Mouse (Mus musculus): ENCODE results near the gene Fryl. TPM values are rescaled to one million over a fixed set of nuclear protein-coding genes. Genes with fewer than 3 reads are reported as not detected.

The Fryl gene
- total RNA-seq (2021), result 10 to 100 TPM; 44.1 to 45.3 TPM
- long read RNA-seq, experiment 1, partial matches to known transcripts, result 2 of 3 reads
- long read RNA-seq, experiment 1, other reads (novel, unspliced or antisense), result 1 of 3 reads
- long read RNA-seq, experiment 2, partial matches to known transcripts, result 1 of 2 reads
- long read RNA-seq, experiment 2, other reads (novel, unspliced or antisense), result 1 of 2 reads

DNA sequence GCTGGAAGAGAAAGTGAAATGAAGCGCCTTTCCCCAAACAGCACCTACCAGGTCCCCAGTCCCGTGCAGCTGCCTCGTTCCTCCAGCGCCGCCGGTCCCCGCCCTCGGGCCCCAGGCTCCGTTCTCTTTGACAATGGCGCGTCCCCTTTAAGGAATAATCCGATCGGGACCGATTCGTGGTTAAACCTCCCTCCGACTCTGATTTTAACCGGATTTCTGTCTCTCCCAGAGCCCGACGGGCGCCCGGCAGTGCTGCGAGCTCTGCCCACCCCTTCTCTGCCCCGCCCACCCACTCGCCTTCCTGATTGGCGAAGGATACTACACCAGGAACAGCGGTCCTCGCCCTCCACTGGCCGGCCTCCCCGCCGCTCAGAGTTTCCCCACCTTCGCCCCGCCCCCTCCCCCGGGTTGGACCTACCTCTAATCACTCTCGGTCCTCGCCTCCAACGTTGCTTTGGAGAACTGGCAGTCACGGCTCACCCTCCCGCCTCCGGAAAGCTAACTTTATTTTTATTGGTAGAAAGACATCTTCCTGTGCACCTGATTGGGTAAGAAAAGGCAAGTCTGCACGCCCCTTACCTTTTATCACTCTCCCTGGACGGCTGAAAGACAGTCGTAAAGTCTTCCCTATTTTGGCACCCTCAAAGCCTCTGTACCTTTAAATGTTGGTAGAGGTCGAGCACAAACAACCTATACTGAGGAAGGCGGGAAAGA is at the start of gene Fryl:
Fryl (minus strand) TSS at position 268 of the 714 bp plus-strand sequence.
- peak; percentile 97 to 99 for DNase-seq

DNA sequence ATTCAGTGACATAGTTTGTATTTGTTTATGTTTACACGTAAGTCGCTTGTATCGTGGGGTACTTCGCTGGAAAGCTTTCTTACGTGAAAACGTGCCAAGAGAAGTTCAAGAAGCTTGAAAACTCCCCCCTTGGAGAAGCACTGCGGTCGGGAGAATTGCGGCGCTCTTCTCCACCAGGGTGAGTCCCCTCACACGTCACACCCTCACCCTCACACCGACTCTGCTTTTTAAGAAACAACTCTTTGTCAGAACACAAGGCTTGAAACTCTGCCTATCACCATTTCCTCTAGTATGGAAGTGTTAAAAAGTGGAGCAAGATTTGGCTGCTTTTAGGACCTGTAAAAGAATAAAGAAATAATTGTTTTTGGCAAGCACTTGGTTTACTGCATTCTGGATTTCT is 48.1 kb upstream of the Fryl start:
- DNase-seq, result no peak

DNA sequence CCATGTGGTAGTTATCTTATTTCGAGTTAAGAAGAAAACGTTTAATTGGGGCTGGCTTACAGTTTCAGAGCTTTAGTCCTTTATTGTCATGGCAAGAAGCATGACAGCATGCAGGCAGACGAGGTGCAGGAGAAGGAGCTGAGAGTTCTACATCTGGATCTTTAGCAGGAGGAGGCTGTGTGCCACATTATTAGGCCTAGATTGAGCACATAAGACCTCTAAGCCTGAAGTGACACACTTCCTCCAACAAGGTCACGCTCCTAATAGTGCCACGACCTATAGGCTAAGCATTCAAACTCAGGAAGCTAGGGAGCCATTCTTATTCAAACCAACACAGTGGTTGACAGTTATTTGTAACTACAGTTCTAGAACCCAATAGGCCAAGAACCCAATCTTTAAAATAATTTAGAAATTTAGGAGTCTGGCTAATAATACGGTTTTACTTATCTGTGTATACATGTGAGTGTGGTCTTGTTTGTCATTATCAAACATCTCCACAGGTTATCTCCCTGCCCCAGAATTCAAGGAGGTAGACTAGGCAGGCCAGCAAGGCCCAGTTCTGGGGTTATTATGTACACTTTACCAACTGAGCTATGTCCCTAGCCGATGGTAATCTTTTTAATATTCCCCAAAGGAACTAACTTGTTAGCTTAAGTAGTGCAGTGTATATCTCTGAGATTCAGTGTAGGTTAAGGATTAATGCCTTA is 45.3 kb upstream of the Fryl start:
- DNase-seq, result no peak

DNA sequence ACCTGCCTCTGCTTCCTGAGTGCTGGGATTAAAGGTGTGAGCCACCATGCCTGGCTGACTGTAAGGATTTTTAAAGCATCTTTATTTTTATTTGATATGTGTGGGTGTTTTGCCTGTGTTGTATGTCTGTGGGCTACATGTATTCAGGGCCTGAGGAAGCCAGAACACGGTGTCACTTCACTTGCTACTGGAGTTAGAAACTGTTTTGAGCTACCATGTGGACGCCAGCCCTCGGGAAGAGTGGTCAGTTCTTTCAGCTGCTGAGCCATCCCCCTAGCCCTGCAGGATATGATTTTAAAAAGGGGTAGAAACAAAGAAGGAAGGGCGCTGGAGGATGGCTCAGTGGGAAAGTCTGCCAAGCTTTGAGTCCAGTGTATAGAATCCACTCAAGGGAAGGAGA is 39.5 kb upstream of the Fryl start:
- DNase-seq, result no peak

DNA sequence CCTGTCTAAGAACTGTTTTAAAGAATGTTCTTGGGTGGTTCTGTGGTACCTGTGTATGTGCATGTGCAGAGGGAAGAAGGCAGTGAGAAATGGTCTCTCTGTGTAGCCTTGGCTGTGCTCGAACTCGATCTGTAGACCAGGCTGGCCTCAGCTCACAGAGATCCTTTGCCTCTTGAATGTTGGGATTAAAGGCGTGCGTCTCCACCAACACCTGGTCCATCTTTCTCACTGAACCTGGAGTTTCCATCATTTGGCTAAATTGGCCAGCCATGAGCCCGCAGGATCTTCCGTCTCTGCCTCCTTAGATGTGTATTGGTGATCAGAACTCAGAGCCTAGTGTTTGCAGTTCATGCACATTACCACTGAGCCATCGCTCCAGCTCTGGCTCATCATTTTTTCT is 38.6 kb upstream of the Fryl start:
- DNase-seq, result no peak

DNA sequence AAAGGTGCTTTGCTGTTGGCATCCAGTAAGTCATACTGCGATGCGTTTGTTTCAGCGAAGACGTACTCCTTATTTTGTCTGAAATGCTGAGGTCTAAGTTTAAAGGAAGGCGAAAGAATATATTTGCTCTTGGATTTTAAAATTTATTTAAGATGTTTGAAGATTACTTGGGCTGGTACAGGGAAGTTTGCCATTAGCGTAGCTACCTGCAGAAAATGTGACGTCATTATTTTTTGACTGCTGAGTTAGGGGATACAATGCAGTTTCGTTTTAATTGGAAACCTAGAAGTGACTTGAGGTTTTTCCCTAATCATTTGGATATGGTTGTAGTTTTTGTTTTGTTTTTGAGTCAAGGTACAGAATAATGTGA is 37.0 kb upstream of the Fryl start:
- no peak for DNase-seq

DNA sequence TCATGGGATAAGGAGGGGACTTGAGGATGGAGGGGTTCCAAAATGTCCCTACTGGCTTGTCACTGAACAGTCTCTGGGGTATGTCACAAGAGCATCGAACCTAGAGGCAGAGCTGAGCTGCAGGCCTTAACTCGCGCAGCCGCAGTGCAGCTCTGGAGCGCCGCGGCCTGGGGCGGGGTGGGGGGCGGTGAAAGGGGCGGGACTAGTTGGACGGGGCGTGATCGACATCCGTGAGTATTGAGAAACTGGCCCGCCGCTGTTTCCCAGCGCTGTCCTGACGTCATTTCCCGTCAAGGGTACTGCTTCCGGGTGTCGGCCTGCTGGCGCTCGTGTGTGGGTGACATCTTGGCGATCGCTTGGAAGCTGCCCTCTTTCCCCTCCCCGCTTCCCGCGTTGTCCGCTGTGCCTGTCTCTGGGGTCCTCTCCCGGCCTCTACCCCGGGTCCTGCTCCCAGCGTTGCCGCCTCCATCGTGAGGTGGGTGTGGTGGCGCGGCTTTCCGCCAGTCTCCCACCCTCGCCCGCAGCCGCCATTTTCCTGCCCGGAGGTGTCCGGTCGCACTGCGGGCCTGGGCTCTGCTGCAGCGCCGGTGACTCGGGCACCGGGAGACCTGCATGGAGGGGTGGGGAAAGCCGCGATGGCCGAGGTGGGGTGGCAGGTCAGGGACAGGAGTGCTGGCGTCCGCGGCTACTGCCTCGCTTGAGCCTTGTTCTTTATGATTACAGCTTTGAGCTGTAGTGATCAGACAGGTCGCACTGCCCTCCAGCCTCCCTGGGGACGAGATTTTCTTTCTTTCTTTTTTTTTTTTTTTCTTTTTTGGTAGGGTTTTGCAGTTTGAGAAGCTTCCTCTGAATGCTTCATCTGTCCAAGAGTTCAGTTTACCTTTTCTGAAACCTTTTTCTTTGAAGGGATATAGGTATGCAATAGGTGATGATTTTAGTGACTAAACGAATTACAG is 36.4 kb upstream of the Fryl start, which contains the start of gene Ociad1:
Ociad1 (plus strand) TSS at position 283 of the 956 bp plus-strand sequence.
- peak; percentile 95 to 96 for DNase-seq

DNA sequence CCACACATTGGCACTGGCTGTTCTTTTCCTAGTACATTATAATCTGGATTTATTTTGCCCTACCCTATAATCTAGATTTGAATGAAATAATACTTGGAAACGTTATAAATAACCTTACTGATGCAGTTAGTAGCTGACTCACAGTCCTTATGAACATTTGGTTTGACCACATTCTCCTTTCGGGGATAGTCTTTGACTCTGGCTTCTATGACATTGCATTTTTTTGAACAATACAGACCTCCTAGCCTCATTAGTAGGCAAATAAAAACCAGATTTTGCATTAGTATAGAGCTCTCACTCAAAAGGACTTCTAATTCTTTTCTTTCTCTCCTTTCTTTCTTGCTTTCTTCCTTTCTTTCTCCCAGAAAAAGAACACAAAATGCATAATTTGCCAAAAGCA is 33.5 kb upstream of the Fryl start:
- no peak for DNase-seq

DNA sequence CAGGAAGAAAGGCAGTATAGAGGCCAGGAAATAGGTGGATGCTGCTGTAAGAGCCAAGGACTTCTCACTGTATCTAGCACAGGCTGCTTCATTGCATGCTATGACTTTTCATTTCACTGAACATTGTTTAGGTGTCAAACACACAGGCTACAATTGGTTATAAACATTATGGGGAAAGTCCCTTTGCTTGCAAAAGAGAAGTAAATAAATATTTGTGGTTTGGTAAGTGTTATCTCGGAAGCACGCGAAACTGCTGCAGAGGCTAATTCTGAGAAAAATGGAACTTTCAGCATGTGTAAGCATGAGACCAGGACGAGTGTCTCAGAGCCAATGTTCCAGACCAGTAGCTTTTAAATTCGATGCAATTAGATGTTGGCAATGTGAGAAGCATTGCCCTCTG is 30.2 kb upstream of the Fryl start:
- no peak for DNase-seq

DNA sequence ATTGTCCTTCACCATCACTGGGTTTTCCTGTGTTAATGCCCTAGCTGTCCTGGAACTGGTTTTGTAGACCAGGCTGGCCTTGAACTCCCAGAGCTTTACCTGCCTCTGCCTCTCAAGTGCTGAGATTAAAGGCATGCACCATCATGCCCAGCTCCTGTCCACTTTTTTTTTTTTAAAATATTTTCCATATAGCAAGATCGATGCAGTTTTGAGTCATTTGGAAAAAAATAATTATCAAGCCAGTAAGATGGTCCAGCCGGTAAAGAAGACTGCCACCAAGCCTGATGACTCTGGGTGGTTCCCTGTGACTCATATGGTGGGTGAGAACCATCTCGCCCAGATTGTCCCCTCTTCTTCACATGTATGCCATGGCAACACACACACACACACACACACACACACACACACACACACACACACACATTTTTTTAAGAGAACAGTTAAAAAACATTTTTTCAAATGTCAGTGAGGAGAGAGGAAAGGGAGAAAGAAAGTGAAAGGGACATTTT is 29.1 kb upstream of the Fryl start:
- DNase-seq, result no peak

DNA sequence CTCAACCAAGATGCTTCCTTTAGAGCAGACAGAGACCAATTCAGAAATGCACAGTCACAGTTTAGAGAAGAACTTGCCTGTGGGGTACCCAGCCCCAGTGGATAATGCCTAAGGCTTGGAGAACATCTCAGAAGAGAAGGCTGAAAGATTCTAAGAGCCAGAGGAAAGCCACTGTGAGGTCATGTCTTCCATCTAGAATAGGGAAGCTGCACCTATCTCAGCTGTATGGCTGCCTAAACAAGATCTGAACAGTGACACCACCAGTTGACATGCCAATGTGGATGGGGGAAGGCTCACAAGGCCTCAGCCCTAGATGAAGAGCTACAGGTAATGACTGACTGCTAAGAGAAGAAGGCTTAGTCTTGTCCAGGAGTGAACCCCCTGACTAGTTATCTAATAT is 27.6 kb upstream of the Fryl start:
- DNase-seq, result no peak

DNA sequence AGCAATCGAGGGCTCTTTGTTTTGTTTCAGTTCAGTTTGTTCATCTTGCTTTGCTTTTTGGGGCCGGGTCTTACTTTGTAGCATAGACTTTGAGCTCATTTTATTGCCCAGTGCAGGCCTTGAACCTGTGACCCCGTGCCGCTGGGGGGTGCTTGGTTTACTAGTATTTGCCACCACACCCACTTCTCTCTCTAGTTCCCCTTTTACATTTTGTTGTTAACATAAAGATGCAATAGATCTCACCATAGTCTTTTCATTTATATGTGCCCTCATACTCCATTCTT is 24.1 kb upstream of the Fryl start:
- DNase-seq, result no peak

DNA sequence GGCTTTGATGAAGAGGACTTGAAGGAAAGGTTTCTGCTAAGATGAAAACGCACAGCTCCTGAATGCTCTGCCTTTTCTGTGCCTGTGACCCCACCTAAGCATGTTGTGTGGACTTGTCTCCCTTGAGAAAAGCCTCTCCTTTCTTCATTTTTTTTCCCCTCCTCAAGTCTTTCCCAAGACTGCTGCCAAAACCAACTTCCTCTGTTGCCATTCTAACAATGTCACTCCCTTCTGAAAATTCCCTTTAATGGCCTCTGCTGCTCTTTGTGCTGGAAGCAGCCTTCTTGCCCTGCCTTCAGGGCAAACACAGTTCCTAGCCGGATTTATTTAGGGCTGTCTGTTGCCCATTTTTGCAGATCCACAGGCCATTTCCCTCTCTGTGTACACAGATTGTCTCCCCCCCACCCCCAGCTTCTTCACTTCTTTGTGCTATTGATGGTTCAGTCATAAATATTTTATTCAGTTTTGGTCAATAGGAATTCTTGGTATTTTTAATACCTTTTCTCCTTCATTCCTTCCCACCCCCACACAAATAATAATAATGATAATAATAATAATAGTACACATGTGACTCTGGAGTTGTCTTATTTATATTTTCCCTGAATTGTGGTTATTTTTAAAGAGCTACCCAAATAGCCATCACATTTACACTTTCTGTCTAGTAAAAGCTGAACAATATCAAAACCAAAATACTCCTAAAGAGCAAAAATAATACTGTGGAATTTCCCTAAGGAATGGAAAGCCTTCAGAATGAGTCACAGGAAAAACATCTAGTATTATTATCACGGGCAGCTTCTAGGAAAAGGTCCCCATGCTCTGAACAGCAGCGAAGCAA is 23.5 kb upstream of the Fryl start:
- DNase-seq, result no peak

DNA sequence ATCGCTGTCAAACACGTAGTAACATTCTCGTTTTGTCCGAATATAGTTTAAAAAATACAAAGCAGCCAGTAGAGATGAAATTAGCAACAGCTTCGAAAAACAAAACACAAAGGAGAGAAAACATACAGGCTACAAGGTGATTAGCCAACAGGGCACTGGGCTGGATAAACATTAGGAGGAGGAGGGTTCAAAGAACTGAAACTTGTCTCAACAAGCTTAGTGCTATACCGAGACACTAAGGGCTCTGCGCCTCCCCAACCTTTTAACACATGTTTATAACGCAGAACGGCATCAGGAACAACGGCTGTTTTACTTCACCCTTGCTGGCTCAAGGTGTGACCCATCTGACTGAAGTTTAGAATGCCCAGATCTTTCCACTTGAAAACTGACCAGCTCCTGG is 22.8 kb upstream of the Fryl start:
- DNase-seq, result no peak

DNA sequence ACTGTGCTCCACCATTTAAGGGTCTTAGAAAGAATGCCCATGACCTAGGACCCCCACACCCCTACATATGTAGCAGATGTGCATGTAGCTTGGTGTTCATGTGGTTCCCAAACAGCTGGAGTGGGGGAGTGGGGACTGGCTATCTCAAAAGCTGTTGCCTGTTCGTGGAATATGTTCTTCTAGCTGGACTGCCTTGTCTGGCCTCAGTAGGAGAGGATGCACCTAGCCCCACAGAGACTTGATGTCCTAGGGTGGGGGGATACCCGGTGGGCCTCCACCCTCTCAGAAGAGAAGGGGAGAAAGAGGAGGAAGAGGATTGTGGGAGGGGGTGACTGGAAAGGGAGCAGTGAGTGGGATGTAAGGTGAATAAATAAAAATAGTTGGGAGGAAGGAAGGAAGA is 18.5 kb upstream of the Fryl start:
- no peak for DNase-seq

DNA sequence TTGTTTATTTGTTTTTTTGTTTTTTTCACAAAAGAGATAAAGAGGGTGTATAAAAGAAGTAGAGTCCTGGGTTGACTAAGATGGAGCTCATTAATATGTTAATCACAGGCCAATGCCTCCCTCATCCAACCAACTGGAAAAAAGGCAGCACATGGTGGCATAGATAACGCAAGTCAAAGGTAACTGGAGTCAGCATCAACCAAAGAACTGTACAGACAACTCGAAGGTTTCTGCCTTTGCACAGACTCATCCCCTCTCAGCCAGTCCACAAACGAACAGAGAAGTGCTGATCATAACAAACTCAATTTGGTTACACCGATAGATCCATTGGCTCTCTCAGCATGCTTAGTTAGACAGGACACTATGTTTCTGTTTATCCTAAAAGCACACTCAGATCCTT is 16.8 kb upstream of the Fryl start:
- no peak for DNase-seq

DNA sequence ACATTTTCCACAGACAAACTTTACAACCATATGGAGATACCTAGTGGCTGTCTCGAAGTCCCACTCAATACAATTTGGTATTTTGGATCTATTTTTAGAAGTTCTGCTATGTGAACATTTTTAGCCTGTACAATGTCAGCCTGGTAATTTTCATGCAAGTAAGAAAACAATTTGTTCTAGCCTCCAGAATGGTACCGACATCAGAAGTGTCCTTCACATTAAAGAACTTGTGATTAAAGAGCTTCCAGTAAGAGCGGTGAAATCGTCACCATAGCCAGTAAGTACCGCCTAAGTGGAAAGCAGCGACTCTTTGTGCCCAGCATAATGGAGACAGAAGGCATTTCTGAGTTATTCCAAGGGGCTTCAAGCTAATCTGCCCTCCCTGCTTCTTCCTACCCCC is 14.2 kb upstream of the Fryl start:
- no peak for DNase-seq

DNA sequence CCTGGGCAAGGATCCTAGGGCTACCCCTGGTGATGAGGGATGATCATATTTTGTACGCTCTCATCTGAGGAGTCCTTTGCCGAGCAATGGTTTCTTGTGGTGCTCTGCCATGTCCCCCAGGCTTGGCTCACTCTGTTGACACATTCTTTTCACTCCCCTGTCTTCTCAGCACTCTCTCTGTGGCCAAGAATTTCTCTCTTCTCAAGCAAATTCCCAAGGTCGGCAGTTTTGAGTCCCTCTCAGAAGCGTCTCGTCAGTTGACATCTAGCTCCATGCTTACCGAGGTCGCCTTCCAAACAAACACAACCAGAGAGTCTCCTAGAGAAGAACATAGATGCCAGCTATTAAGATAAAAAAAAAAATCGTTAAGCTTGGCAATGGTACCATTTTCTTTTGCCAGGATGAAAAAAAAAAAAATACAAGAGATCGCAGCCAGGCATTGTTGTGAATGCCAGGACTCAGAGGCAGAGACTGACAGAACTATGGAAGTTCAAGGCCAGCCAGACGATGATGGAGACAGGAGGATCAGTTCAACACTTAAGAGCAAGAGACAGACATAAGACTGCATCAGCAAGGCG is 12.3 kb upstream of the Fryl start:
- DNase-seq, result no peak

DNA sequence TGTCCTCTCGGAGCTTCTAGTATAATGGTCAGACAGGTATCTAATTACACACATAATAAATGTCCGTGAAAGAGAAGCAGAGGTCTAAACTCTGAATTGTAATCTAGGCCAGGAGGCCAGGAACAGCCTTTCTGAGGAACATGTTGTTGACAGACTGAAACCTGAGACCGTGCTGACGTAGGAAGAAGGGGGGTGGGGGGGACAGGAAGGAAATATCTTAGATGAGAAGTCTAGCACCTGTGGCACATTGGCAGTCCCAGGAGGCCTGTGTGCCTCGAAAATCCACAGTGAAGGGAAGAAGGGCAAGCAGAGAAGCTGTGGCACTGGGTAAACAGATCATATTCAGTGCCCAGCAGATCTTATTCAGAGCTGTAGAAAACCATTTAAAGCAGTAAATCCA is 9.0 kb upstream of the Fryl start:
- DNase-seq, result no peak

DNA sequence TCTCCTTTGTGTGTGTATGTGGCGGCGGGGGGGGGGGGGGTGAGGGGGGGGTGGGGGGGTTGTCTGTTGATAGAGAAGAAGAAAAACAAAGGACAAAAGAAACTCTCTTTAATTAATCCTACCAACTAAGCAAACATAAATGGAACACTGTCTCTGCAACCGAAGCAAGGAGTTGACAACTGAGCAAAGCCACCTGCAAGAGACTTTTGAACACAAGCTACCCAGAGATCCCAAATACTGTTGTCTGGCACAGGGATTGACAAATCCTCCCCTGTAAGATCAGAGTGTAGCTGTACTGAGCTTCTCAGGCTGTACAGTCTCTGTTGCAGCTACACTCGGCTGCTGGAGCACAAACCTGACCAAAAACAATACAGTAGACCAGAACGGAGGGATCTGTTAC is 7.7 kb upstream of the Fryl start:
- no peak for DNase-seq

DNA sequence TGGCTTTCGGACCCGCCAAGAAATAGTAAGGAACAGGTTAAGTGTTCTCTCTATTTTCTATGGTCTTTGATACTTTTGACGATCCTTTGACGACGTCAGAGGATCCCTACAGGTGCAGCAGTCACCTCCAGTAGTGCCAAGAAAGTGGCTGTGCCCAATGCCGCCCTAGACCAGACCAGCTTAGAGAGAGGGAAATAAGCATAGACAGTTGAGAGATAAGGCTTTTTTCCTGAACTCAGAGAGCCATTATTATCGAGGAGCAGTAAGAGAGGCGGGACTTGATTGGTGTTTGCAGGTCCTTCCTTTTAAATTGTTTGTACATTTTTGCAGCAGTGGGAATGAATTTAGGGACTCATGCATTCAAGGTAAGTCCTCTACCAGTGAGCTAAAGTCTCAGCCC is 1.3 kb upstream of the Fryl start:
- DNase-seq, result no peak

All from adrenal gland, postnatal 36 days (tissue).